Mouse (Mus musculus): ENCODE measurements at regions not wholly inside any gene's neighbourhood (a gene's known extent, or its start where the extent isn't known, plus 50 kb on each side); places are given as distances from the start of the nearest gene placed in this dataset.

GRCm38 (mm10) chr5:64749415-64750166, 53.6 kb upstream of the Klf3 start:
- no peak for DNase-seq

GRCm38 (mm10) chr5:64750406-64750805, 52.8 kb upstream of the Klf3 start:
- no peak for DNase-seq

GRCm38 (mm10) chr5:64750976-64751656, 52.1 kb upstream of the Klf3 start:
- no peak for DNase-seq

GRCm38 (mm10) chr5:64753142-64753750, 49.9 kb upstream of the Klf3 start:
- no peak for DNase-seq
